Mouse (Mus musculus) embryonic facial prominence, embryonic 13.5 days (tissue): Measurements from ENCODE around the gene Pip4k2c. TPM values are rescaled to one million over a fixed set of nuclear protein-coding genes. Genes with fewer than 3 reads are reported as not detected.
"Not testable (repeated sequence)": the region's sequence is repeated elsewhere in the genome, so short reads cannot be mapped to it uniquely, and the experiment has no call there.

ENCODE experiments used
- ATAC-seq: fragments of 200-750 bp; cut with Nextera tagmentation; 2 replicates; pipeline ENCODE4 v1.8.0; 2017; ENCODE audit warnings: low read depth; ENCODE audit not compliant: insufficient number of reproducible peaks, insufficient read depth, low FRiP score, low TSS enrichment
- H3K27ac ChIP-seq: fragments of 300-500 bp; sonication (generic); 2 replicates; pipeline ENCODE4 v1.5.1; 2015; ENCODE audit warnings: moderate library complexity, mild to moderate bottlenecking, inconsistent platforms
- H3K27me3 ChIP-seq: fragments of 300-500 bp; sonication (generic); 2 replicates; pipeline ENCODE4 v1.6.1; 2015; ENCODE audit warnings: mild to moderate bottlenecking, inconsistent platforms
- H3K36me3 ChIP-seq: fragments of 300-500 bp; sonication (generic); 2 replicates; pipeline ENCODE4 v1.6.1; 2015; ENCODE audit warnings: mild to moderate bottlenecking, inconsistent platforms
- H3K4me1 ChIP-seq: fragments of 300-500 bp; sonication (generic); 2 replicates; pipeline ENCODE4 v1.6.1; 2015; ENCODE audit warnings: inconsistent platforms
- H3K4me2 ChIP-seq: fragments of 300-500 bp; sonication (generic); 2 replicates; pipeline ENCODE4 v1.6.1; 2015; ENCODE audit warnings: moderate library complexity, mild to moderate bottlenecking, inconsistent platforms
- H3K4me3 ChIP-seq: fragments of 300-500 bp; sonication (generic); 2 replicates; pipeline ENCODE4 v1.5.1; 2015; ENCODE audit warnings: mild to moderate bottlenecking, inconsistent platforms
- H3K9ac ChIP-seq: fragments of 300-500 bp; sonication (generic); 2 replicates; pipeline ENCODE4 v1.6.1; 2015; ENCODE audit warnings: mild to moderate bottlenecking, inconsistent platforms
- H3K9me3 ChIP-seq: fragments of 300-500 bp; sonication (generic); 2 replicates; pipeline ENCODE4 v1.6.1; 2016; ENCODE audit warnings: inconsistent platforms
- WGBS: fragments of 180-500 bp; shearing (Covaris S2); methylation state at CpG from one replicate; pipeline ENCODE4 v1.1.7; 2015; ENCODE audit warnings: mixed read lengths; 5-methylcytosine and 5-hydroxymethylcytosine counted together
- polyA plus RNA-seq: library from polyadenylated mRNA; unstranded; fragments of >200 nt; fragmentation: Nextera tagmentation; extraction: Ambion mirVana; gene quantifications from 2 replicates; pipeline ENCODE4 v1.2.1, GENCODE M21; 2015

Gene Pip4k2c
- polyA plus RNA-seq, 1 experiment from 2014 or later = 30.8 TPM

DNA sequence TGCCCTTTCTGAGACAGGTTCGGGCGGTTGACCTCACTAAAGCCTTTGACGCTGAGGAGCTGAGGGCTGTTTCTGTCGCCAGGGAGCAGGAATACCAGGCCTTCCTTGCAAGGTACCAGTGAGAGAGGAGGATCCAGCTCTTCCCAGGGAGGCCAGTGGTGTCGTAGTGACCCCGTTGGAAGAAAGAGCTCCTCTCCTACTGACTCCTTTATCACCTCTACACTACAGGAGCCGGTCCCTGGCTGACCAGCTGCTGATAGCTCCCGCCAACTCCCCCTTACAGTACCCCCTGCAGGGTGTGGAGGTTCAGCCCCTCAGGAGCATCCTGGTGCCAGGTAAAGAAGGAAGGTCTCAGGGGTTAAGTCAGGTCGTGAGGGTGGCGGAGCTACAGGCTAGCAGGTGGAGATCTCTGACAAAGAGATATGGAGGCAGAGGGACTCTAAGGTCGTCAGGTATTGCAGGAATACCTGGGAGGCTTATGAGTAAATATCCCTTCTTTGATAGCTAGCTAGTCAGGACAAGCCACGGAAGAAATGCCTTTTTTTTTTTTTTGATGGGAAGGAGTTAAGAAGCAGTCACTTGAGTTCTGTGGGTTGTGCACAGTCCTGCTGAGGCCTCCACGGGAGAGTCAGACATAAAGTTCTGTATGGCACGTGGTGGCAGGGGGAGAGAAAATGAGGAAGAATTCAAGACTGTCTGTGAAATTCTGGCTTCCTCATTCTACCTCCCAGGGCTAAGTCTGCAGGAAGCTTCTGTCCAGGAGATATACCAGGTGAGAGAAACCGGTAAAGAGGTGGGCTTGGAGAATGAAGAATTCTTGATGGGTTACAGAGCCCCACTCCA, 44.4 kb downstream of the Pip4k2c start:
- no peaks in the 10 kb centered on the region for H3K36me3 ChIP-seq
- WGBS = 25% methylated on average over 15 of the region's 15 CpGs
- H3K4me1 ChIP-seq = peaks cover 40% of the 10 kb centered on the region
- H3K9ac ChIP-seq = no peak overlapping the region
- no peaks in the 10 kb centered on the region for H3K9me3 ChIP-seq
- H3K4me3 ChIP-seq = peak overlapping the region; percentile 64
- peaks cover 89% of the 10 kb centered on the region for H3K27me3 ChIP-seq
- no peak for ATAC-seq
- peak overlapping the region; percentile 100 for H3K4me2 ChIP-seq
- no peak overlapping the region for H3K27ac ChIP-seq

- peak overlapping the region; percentile 79; the same call in 1 of the 2 replicates for H3K9ac ChIP-seq
- no peaks in the 10 kb centered on the region for H3K9me3 ChIP-seq
- H3K27ac ChIP-seq = no peak overlapping the region
- H3K36me3 ChIP-seq = no peaks in the 10 kb centered on the region
- H3K4me3 ChIP-seq = peak overlapping the region; percentile 64
- H3K4me1 ChIP-seq = peaks cover 40% of the 10 kb centered on the region
- H3K4me2 ChIP-seq = peak overlapping the region; percentile 100
- ATAC-seq = no peak
- peaks cover 83% of the 10 kb centered on the region for H3K27me3 ChIP-seq
- WGBS = 3% methylated on average over 11 of the region's 11 CpGs
Measured at GRCm38 (mm10) chr10:127166404-127166715, 45.0 kb downstream of the Pip4k2c start.

GRCm38 (mm10) chr10:127165654-127166403, 45.6 kb downstream of the Pip4k2c start:
- ATAC-seq = peak; percentile 26; the same call in 1 of the 2 replicates
- peak overlapping the region; percentile 79 for H3K9ac ChIP-seq
- H3K36me3 ChIP-seq = no peaks in the 10 kb centered on the region
- no peaks in the 10 kb centered on the region for H3K9me3 ChIP-seq
- peak overlapping the region; percentile 64 for H3K4me3 ChIP-seq
- H3K4me2 ChIP-seq = peak overlapping the region; percentile 100
- peaks cover 36% of the 10 kb centered on the region for H3K4me1 ChIP-seq
- peaks cover 77% of the 10 kb centered on the region for H3K27me3 ChIP-seq
- WGBS = under 1% methylated on average over 55 of the region's 56 CpGs
- no peak overlapping the region for H3K27ac ChIP-seq

DNA sequence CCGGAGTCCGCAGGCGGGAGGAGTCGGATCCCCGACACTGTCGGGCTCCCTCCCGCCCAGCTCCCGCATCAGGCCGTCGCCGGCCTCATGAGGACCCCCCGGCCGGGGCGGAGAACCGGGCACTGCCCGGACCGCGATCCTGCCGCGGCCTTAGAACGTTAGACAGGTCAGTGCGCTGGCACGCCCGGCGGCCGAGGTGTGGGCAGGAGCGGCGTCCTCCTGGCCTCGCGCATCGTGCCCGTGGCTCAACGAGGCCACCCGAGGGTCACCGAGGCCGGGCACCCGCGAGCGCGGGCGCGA, 46.1 kb downstream of the Pip4k2c start:
- no peaks in the 10 kb centered on the region for H3K36me3 ChIP-seq
- peak overlapping the region; percentile 79 for H3K9ac ChIP-seq
- peak overlapping the region; percentile 100 for H3K4me2 ChIP-seq
- peak overlapping the region; percentile 64 for H3K4me3 ChIP-seq
- ATAC-seq = peak; percentile 69
- peaks cover 72% of the 10 kb centered on the region for H3K27me3 ChIP-seq
- peaks cover 32% of the 10 kb centered on the region for H3K4me1 ChIP-seq
- H3K9me3 ChIP-seq = no peaks in the 10 kb centered on the region
- H3K27ac ChIP-seq = no peak overlapping the region
- under 1% methylated on average over 42 of the region's 42 CpGs for WGBS

- 3% methylated on average over 49 of the region's 52 CpGs for WGBS
- Histone ChIP-seq H3K9ac (peak within 1 kb of the TSS; percentile 79), H3K4me1 (peaks cover 27% of the 10 kb centered on the region), H3K27ac (no peak within 1 kb of the TSS), H3K4me3 (peak within 1 kb of the TSS; percentile 64), H3K27me3 (peaks cover 67% of the 10 kb centered on the region), H3K36me3 (no peaks in the 10 kb centered on the region), H3K4me2 (peak within 1 kb of the TSS; percentile 100), H3K9me3 (no peaks in the 10 kb centered on the region)
- peak; percentile 76 for ATAC-seq
Measured at GRCm38 (mm10) chr10:127164631-127165353, 46.6 kb downstream of the Pip4k2c start, which contains the start of gene B4galnt1. Gene B4galnt1, plus strand, starts transcription at chr10:127165225.

DNA sequence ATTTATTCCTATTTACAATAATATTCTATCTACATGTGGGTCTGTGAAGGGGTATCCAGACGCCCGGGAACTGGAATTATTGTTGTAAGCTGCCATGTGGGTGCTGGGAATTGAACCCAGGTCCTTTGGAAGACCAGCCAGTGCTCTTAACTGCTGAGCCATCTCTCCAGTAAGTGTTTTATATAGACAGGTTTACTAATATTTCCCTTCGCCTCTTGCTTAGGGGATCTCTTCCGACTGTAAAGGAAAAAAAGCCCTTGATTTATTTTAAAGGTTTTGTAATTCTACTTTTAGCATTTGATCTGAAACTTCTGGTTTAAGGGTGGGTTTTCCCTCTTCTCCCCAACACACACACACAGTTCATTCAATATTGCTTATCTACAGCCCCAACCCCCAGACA, 47.2 kb downstream of the Pip4k2c start:
- H3K4me1 ChIP-seq = peaks cover 25% of the 10 kb centered on the region
- WGBS = 90% methylated on average over 4 of the region's 4 CpGs
- no peaks in the 10 kb centered on the region for H3K36me3 ChIP-seq
- no peak for ATAC-seq
- no peak overlapping the region for H3K4me3 ChIP-seq
- H3K9me3 ChIP-seq = no peaks in the 10 kb centered on the region
- H3K9ac ChIP-seq = peak overlapping the region; percentile 79; the same call in 1 of the 2 replicates
- H3K4me2 ChIP-seq = peak overlapping the region; percentile 100; the same call in 1 of the 2 replicates
- H3K27ac ChIP-seq = no peak overlapping the region
- H3K27me3 ChIP-seq = peaks cover 61% of the 10 kb centered on the region

DNA sequence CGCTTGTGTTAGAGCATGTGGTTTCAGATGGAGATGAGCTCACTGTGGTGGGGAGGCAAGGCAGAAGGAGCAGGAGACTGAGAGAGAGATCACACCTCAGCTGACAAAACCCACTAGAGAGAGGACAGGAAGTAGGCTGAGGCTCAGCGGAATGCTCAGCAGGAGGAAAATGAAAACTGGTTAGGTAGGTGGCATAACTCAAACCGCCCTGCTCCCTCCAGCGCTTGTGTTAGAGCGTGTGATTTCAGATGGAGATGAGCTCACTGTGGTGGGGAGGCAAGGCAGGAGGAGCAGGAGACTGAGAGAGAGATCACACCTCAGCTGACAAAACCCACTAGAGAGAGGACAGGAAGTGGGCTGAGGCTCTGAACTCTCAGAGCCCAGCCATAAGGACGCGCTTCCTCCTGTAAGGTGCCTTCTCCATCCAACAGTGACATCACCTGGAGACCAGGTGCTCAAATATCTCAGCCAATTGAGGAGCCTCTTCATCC, 48.6 kb downstream of the Pip4k2c start:
- H3K27ac ChIP-seq, H3K9ac ChIP-seq, H3K9me3 ChIP-seq, H3K4me2 ChIP-seq, H3K36me3 ChIP-seq, ATAC-seq, H3K4me3 ChIP-seq: not testable (repeated sequence)
- WGBS = 48% methylated on average over 7 of the region's 7 CpGs
- peaks cover 25% of the 10 kb centered on the region for H3K4me1 ChIP-seq
- peaks cover 48% of the 10 kb centered on the region for H3K27me3 ChIP-seq

- Histone ChIP-seq H3K9ac (no peak overlapping the region), H3K27ac (no peak overlapping the region), H3K27me3 (peaks cover 27% of the 10 kb centered on the region), H3K9me3 (no peaks in the 10 kb centered on the region), H3K4me2 (no peak overlapping the region), H3K4me3 (no peak overlapping the region), H3K4me1 (peaks cover 8% of the 10 kb centered on the region), H3K36me3 (no peaks in the 10 kb centered on the region)
- no peak for ATAC-seq
- WGBS = 72% methylated on average over 3 of the region's 3 CpGs
Measured at GRCm38 (mm10) chr10:127160728-127161127, 50.7 kb downstream of the Pip4k2c start.

DNA sequence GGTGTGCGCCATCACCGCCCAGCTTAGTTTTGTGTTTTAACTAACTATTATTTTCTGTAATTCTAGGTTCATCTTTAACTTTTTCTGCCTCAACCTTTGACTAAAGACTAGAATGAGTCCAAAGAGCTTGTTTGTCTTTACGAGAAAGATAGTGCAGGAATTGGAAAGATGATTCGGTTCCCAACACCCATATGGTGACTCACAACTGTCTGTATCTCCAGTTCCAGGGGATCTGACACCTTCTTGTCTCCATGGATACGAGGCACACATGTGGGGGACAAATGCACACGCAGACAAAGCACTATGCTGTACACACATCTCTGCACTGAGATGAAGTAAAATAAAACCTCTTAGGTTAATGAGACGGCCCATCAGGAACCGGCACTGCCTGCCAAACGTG, 51.3 kb downstream of the Pip4k2c start:
- Histone ChIP-seq H3K27me3 (peaks cover 21% of the 10 kb centered on the region), H3K4me1 (peaks cover 3% of the 10 kb centered on the region; the same call in 1 of the 2 replicates), H3K9ac (no peak overlapping the region), H3K4me3 (no peak overlapping the region), H3K27ac (no peak overlapping the region), H3K9me3 (no peaks in the 10 kb centered on the region), H3K4me2 (no peak overlapping the region), H3K36me3 (no peaks in the 10 kb centered on the region)
- WGBS = 87% methylated on average over 9 of the region's 9 CpGs
- ATAC-seq = no peak

GRCm38 (mm10) chr10:127158471-127158870, 52.9 kb downstream of the Pip4k2c start:
- Histone ChIP-seq H3K4me3 (no peak overlapping the region), H3K9me3 (no peaks in the 10 kb centered on the region), H3K27ac (no peak overlapping the region), H3K9ac (no peak overlapping the region), H3K4me2 (no peak overlapping the region), H3K4me1 (no peaks in the 10 kb centered on the region), H3K36me3 (no peaks in the 10 kb centered on the region), H3K27me3 (peaks cover 6% of the 10 kb centered on the region; the same call in 1 of the 2 replicates)
- ATAC-seq = no peak
- WGBS = 73% methylated on average over 3 of the region's 3 CpGs

DNA sequence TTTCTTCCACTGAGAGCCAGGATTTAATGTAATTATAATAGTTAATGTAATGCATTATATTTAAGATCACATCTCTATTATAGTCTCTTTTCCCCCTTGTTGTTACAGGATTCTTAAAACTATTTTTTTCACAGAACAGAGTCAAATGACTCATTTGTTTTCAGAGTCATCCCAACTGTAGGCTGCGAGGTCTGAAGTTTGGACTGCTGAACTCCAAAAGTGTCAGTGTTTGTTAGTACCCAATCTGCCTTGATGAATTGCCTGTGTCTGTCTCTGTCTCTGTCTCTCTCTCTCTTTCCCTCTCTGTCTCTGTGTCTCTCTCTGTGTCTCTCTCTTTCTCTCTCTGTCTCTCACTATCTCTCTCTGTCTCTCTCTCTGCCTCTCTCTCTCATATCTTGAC, 54.9 kb downstream of the Pip4k2c start:
- Histone ChIP-seq H3K9me3 (no peaks in the 10 kb centered on the region), H3K4me1 (no peaks in the 10 kb centered on the region), H3K4me3 (no peak overlapping the region), H3K27ac (no peak overlapping the region), H3K36me3 (no peaks in the 10 kb centered on the region), H3K27me3 (no peaks in the 10 kb centered on the region), H3K4me2 (no peak overlapping the region), H3K9ac (no peak overlapping the region)
- no peak for ATAC-seq
- WGBS = 92% methylated on average over 1 of the region's 1 CpGs
